Mouse (Mus musculus): Measurements from ENCODE around the gene Eif2s2. TPM values are rescaled to one million over a fixed set of nuclear protein-coding genes. Genes with fewer than 3 reads are reported as not detected.
"Not testable (repeated sequence)": the region's sequence is repeated elsewhere in the genome, so short reads cannot be mapped to it uniquely, and the experiment has no call there.

Eif2s2 gene
- polyA plus RNA-seq, 1 experiment = 88.6 TPM

GRCm38 (mm10) chr2:154908223-154908622 is 15.5 kb upstream of the Eif2s2 start:
- WGBS = 48% methylated on average over 2 of the region's 2 CpGs
- H3K4me3 ChIP-seq (replicated peaks; ENCODE audit: control insufficient read depth, low read depth, low read length); H3K4me1 ChIP-seq (ENCODE audit: control insufficient read depth, insufficient read depth, low read length); H3K27ac ChIP-seq (ENCODE audit: control insufficient read depth, insufficient read depth, low read depth, low read length, poor library complexity): not testable (repeated sequence)
- TF ChIP-seq CTCF (IDR thresholded peaks at IDR 0.05; ENCODE audit: control insufficient read depth, insufficient read depth, low read length) = peak; percentile 51

- H3K4me3 ChIP-seq (replicated peaks; ENCODE audit: control insufficient read depth, low read depth, low read length) = no peak overlapping the region
- no peak overlapping the region for H3K27ac ChIP-seq (ENCODE audit: control insufficient read depth, insufficient read depth, low read depth, low read length, poor library complexity)
- 57% methylated on average over 2 of the region's 2 CpGs for WGBS
- TF ChIP-seq POLR2A (IDR thresholded peaks at IDR 0.05; ENCODE audit: borderline replicate concordance, control insufficient read depth, low read depth, low read length) = no peak
- no peak for TF ChIP-seq CTCF (IDR thresholded peaks at IDR 0.05; ENCODE audit: control insufficient read depth, insufficient read depth, low read length)
- H3K4me1 ChIP-seq (ENCODE audit: control insufficient read depth, insufficient read depth, low read length) = no peaks in the 10 kb centered on the region
These were observed 13.1 kb upstream of the Eif2s2 start for GRCm38 (mm10) chr2:154905796-154906195.

- WGBS = 42% methylated on average over 3 of the region's 3 CpGs
- Histone ChIP-seq H3K4me3 (replicated peaks; ENCODE audit: control insufficient read depth, low read depth, low read length) (no peak overlapping the region), H3K4me1 (ENCODE audit: control insufficient read depth, insufficient read depth, low read length) (no peaks in the 10 kb centered on the region), H3K27ac (ENCODE audit: control insufficient read depth, insufficient read depth, low read depth, low read length, poor library complexity) (no peak overlapping the region)
- no peak for TF ChIP-seq CTCF (IDR thresholded peaks at IDR 0.05; ENCODE audit: control insufficient read depth, insufficient read depth, low read length)
- TF ChIP-seq POLR2A (IDR thresholded peaks at IDR 0.05; ENCODE audit: borderline replicate concordance, control insufficient read depth, low read depth, low read length) = no peak
These were observed 9.4 kb upstream of the Eif2s2 start for GRCm38 (mm10) chr2:154902111-154902510.

GRCm38 (mm10) chr2:154899412-154899811 is 6.7 kb upstream of the Eif2s2 start:
- WGBS = 81% methylated on average over 4 of the region's 4 CpGs

GRCm38 (mm10) chr2:154899004-154899403 is 6.3 kb upstream of the Eif2s2 start:
- 84% methylated on average over 8 of the region's 8 CpGs for WGBS
- H3K27ac ChIP-seq (ENCODE audit: control insufficient read depth, insufficient read depth, low read depth, low read length, poor library complexity); H3K4me3 ChIP-seq (replicated peaks; ENCODE audit: control insufficient read depth, low read depth, low read length); H3K4me1 ChIP-seq (ENCODE audit: control insufficient read depth, insufficient read depth, low read length): not testable (repeated sequence)

More at GRCm38 (mm10) chr2:154899412-154899811, 6.7 kb upstream of the Eif2s2 start:
- not testable (repeated sequence) for H3K4me3 ChIP-seq (replicated peaks; ENCODE audit: control insufficient read depth, low read depth, low read length); H3K4me1 ChIP-seq (ENCODE audit: control insufficient read depth, insufficient read depth, low read length); H3K27ac ChIP-seq (ENCODE audit: control insufficient read depth, insufficient read depth, low read depth, low read length, poor library complexity)

- H3K4me1 ChIP-seq (ENCODE audit: control insufficient read depth, insufficient read depth, low read length) = no peaks in the 10 kb centered on the region; the same call in 1 of the 2 replicates
- no peak overlapping the region for H3K4me3 ChIP-seq (replicated peaks; ENCODE audit: control insufficient read depth, low read depth, low read length)
- no peak overlapping the region for H3K27ac ChIP-seq (ENCODE audit: control insufficient read depth, insufficient read depth, low read depth, low read length, poor library complexity)
- TF ChIP-seq CTCF (IDR thresholded peaks at IDR 0.05; ENCODE audit: control insufficient read depth, insufficient read depth, low read length) (no peak), POLR2A (IDR thresholded peaks at IDR 0.05; ENCODE audit: borderline replicate concordance, control insufficient read depth, low read depth, low read length) (no peak)
- 78% methylated on average over 4 of the region's 4 CpGs for WGBS
These were observed 813 bp upstream of the Eif2s2 start for GRCm38 (mm10) chr2:154893548-154893947.

- no peak for TF ChIP-seq CTCF (IDR thresholded peaks at IDR 0.05; ENCODE audit: control insufficient read depth, insufficient read depth, low read length)
- TF ChIP-seq POLR2A (IDR thresholded peaks at IDR 0.05; ENCODE audit: borderline replicate concordance, control insufficient read depth, low read depth, low read length) = no peak
- Histone ChIP-seq H3K27ac (ENCODE audit: control insufficient read depth, insufficient read depth, low read depth, low read length, poor library complexity) (no peak overlapping the region), H3K4me3 (replicated peaks; ENCODE audit: control insufficient read depth, low read depth, low read length) (peak overlapping the region; percentile 29), H3K4me1 (ENCODE audit: control insufficient read depth, insufficient read depth, low read length) (no peaks in the 10 kb centered on the region; the same call in 1 of the 2 replicates)
- 7% methylated on average over 12 of the region's 12 CpGs for WGBS
These were observed 280 bp upstream of the Eif2s2 start for GRCm38 (mm10) chr2:154893045-154893385.

GRCm38 (mm10) chr2:154891585-154891984 is 1.1 kb downstream of the Eif2s2 start:
- TF ChIP-seq POLR2A (IDR thresholded peaks at IDR 0.05; ENCODE audit: borderline replicate concordance, control insufficient read depth, low read depth, low read length) = no peak
- TF ChIP-seq CTCF (IDR thresholded peaks at IDR 0.05; ENCODE audit: control insufficient read depth, insufficient read depth, low read length) = no peak
- peak overlapping the region; percentile 96 for H3K4me3 ChIP-seq (replicated peaks; ENCODE audit: control insufficient read depth, low read depth, low read length)
- no peak overlapping the region for H3K27ac ChIP-seq (ENCODE audit: control insufficient read depth, insufficient read depth, low read depth, low read length, poor library complexity)
- H3K4me1 ChIP-seq (ENCODE audit: control insufficient read depth, insufficient read depth, low read length) = no peaks in the 10 kb centered on the region; the same call in 1 of the 2 replicates
- WGBS = 5% methylated on average over 2 of the region's 2 CpGs

GRCm38 (mm10) chr2:154876621-154877020 is 16.1 kb downstream of the Eif2s2 start:
- H3K4me1 ChIP-seq (ENCODE audit: control insufficient read depth, insufficient read depth, low read length) = no peaks in the 10 kb centered on the region
- 93% methylated on average over 2 of the region's 2 CpGs for WGBS
- no peak for TF ChIP-seq POLR2A (IDR thresholded peaks at IDR 0.05; ENCODE audit: borderline replicate concordance, control insufficient read depth, low read depth, low read length)
- TF ChIP-seq CTCF (IDR thresholded peaks at IDR 0.05; ENCODE audit: control insufficient read depth, insufficient read depth, low read length) = no peak

More at GRCm38 (mm10) chr2:154876621-154877020, 16.1 kb downstream of the Eif2s2 start:
- no peak overlapping the region for H3K4me3 ChIP-seq (replicated peaks; ENCODE audit: control insufficient read depth, low read depth, low read length)
- H3K27ac ChIP-seq (ENCODE audit: control insufficient read depth, insufficient read depth, low read depth, low read length, poor library complexity) = no peak overlapping the region
